Mouse (Mus musculus) liver, embryonic 16.5 days (tissue): ENCODE data around the gene Pin1rt1. TPM values are rescaled to one million over a fixed set of nuclear protein-coding genes. Genes with fewer than 3 reads are reported as not detected.

Experiments
- ATAC-seq: fragments of 200-750 bp; cut with Nextera tagmentation; 2 replicates; pipeline ENCODE4 v1.8.0; 2017; ENCODE audit warnings: low read depth, mild to moderate bottlenecking, moderate number of reproducible peaks, moderate library complexity
- H3K27ac ChIP-seq: fragments of 300-500 bp; sonication (generic); 2 replicates; pipeline ENCODE4 v1.5.1; 2014; ENCODE audit warnings: mild to moderate bottlenecking, low read length
- H3K27me3 ChIP-seq: fragments of 300-500 bp; sonication (generic); 2 replicates; pipeline ENCODE4 v1.6.1; 2014; ENCODE audit warnings: low read depth, low read length, mixed read lengths; ENCODE audit not compliant: control insufficient read depth, insufficient read depth
- H3K36me3 ChIP-seq: fragments of 300-500 bp; sonication (generic); 2 replicates; pipeline ENCODE4 v1.6.1; 2014; ENCODE audit warnings: mild to moderate bottlenecking; ENCODE audit not compliant: control insufficient read depth, insufficient read depth
- H3K4me1 ChIP-seq: fragments of 300-500 bp; sonication (generic); 2 replicates; pipeline ENCODE4 v1.6.1; 2014; ENCODE audit warnings: low read depth, low read length, mixed read lengths; ENCODE audit not compliant: control insufficient read depth
- H3K4me2 ChIP-seq: fragments of 300-500 bp; sonication (generic); 2 replicates; pipeline ENCODE4 v1.6.1; 2014; ENCODE audit warnings: low read depth, low read length, mixed read lengths
- H3K4me3 ChIP-seq: fragments of 300-500 bp; sonication (generic); 2 replicates; pipeline ENCODE4 v1.5.1; 2014; ENCODE audit warnings: low read depth, mild to moderate bottlenecking, low read length
- H3K9ac ChIP-seq: fragments of 300-500 bp; sonication (generic); 2 replicates; pipeline ENCODE4 v1.6.1; 2014; ENCODE audit warnings: low read depth, low read length
- H3K9me3 ChIP-seq: fragments of 300-500 bp; sonication (generic); replicated peaks from 2 replicates; pipeline ENCODE4 v1.6.1; 2016; ENCODE audit warnings: low read length; ENCODE audit not compliant: control insufficient read depth
- WGBS: fragments of 180-500 bp; shearing (Covaris S2); extraction: QIAGEN DNeasy Blood & Tissue Kit; methylation state at CpG from one replicate; pipeline ENCODE4 v1.1.7; 2014; ENCODE audit not compliant: insufficient replicate concordance; 5-methylcytosine and 5-hydroxymethylcytosine counted together
- polyA plus RNA-seq: library from polyadenylated mRNA; unstranded; fragments of >200 nt; fragmentation: Nextera tagmentation; extraction: Ambion mirVana; gene quantifications from 2 replicates; pipeline ENCODE4 v1.2.1, GENCODE M21; 2015

Gene Pin1rt1
- polyA plus RNA-seq, 1 experiment from 2014 or later = not detected

GRCm38 (mm10) chr2:104722021-104722420 lies 5.8 kb upstream of the Pin1rt1 start:
- H3K27ac ChIP-seq = no peak overlapping the region
- no peak overlapping the region for H3K4me2 ChIP-seq
- ATAC-seq = no peak
- no peaks in the 10 kb centered on the region for H3K9me3 ChIP-seq
- no peak overlapping the region for H3K4me3 ChIP-seq
- H3K27me3 ChIP-seq = no peaks in the 10 kb centered on the region
- no peaks in the 10 kb centered on the region; the same call in 1 of the 2 replicates for H3K4me1 ChIP-seq
- H3K36me3 ChIP-seq = no peaks in the 10 kb centered on the region
- no peak overlapping the region for H3K9ac ChIP-seq
- 50% methylated on average over 3 of the region's 3 CpGs for WGBS

DNA sequence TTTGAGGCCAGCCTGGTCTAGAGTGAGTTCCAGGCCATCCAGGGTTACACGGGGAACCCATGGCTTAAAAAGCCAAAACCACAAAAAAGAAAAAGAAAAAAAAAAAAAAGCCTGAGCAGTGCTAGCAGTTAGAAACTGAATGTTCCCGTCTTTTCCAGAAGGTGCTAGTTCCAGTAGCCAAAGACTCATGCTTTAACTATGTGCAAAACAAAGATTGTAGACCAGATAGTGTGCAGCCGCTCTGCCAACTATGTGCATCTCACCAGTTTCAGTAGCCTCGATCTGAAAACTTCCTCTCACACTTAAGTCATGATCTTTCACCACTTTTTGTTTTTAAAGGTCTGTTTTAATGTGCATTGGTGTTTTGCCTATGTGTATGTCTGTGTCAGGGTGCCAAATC lies 1.6 kb upstream of the Pin1rt1 start:
- H3K4me2 ChIP-seq = no peak overlapping the region
- ATAC-seq = no peak
- no peak overlapping the region for H3K9ac ChIP-seq
- 46% methylated on average over 4 of the region's 4 CpGs for WGBS
- H3K27me3 ChIP-seq = no peaks in the 10 kb centered on the region
- no peak overlapping the region for H3K27ac ChIP-seq
- no peaks in the 10 kb centered on the region for H3K36me3 ChIP-seq
- no peak overlapping the region for H3K4me3 ChIP-seq
- no peaks in the 10 kb centered on the region for H3K9me3 ChIP-seq
- H3K4me1 ChIP-seq = no peaks in the 10 kb centered on the region; the same call in 1 of the 2 replicates

DNA sequence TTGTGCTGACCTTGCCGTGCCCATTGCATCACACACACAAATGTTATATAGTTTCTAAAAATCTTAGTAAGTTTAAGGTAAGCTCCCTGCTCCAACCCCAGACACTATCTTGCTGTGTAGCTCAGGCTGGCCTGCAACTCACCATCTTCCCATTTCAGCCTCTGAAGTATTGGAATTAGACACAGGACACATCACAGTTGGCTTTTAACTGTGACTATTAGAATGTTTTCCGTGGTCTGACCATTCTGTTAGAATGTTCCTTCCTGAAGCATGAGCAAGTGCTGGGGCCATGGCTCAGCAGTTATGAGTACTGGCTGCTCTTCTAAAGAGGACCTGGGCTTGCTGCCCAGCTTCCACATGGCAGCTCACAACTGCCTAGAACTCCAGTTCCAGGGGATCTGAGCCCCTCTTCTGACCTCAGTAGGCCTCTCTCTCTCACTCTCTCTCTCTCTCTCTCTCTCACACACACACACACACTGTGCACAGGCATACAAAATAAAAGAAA lies 1.1 kb upstream of the Pin1rt1 start:
- WGBS = 53% methylated on average over 2 of the region's 2 CpGs
- no peak overlapping the region for H3K9ac ChIP-seq
- H3K4me3 ChIP-seq = no peak overlapping the region
- no peak overlapping the region for H3K4me2 ChIP-seq
- H3K4me1 ChIP-seq = no peaks in the 10 kb centered on the region; the same call in 1 of the 2 replicates
- H3K36me3 ChIP-seq = no peaks in the 10 kb centered on the region
- H3K27me3 ChIP-seq = peaks cover 4% of the 10 kb centered on the region
- H3K27ac ChIP-seq = no peak overlapping the region
- no peaks in the 10 kb centered on the region for H3K9me3 ChIP-seq
- ATAC-seq = no peak

DNA sequence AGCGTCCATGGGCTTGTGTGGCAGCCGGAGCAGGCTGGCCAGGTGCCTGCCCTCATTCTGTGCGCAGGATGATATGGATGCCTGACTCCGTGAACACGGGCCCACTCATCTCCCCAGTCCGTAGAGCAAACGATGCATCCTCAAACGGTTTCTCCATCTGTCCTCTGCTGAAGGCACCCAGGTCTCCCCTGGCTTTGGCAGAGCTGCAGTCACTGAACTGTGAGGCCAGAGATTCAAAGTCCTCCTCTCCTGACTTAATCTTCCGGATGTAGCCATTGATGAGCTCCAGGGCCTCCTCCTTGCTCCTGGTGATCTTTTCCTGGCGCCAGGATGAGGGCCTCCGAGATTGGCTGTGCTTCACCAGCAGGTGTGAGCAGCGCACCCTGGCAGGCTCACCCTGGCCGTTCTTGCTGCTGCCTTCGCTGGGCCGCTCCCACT lies 1.9 kb downstream of the Pin1rt1 start:
- H3K4me3 ChIP-seq = no peak overlapping the region
- 60% methylated on average over 15 of the region's 15 CpGs for WGBS
- H3K27me3 ChIP-seq = peaks cover 26% of the 10 kb centered on the region
- no peak overlapping the region for H3K9ac ChIP-seq
- H3K4me1 ChIP-seq = peaks cover 2% of the 10 kb centered on the region; the same call in 1 of the 2 replicates
- no peak overlapping the region for H3K4me2 ChIP-seq
- ATAC-seq = no peak
- no peaks in the 10 kb centered on the region for H3K36me3 ChIP-seq
- no peaks in the 10 kb centered on the region for H3K9me3 ChIP-seq
- no peak overlapping the region for H3K27ac ChIP-seq

DNA sequence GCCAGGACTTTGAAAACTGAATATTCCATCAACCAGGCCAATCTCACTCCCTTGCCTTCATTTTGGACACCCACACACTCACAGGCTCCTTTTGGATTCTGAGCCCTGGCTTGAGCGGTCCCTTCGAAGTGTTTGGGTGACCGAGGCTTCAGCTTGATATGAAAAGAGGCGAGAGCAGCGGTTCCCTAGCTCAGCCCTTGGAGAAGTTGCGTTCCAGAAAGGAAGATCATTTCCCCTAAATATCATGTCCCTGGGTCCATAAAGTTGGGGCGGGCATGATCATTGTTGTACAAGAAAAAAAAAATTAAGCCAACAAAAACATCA lies 3.7 kb downstream of the Pin1rt1 start:
- Histone ChIP-seq H3K27me3 (peaks cover 26% of the 10 kb centered on the region), H3K4me1 (peaks cover 2% of the 10 kb centered on the region; the same call in 1 of the 2 replicates), H3K4me2 (peak overlapping the region; percentile 73), H3K36me3 (no peaks in the 10 kb centered on the region), H3K9ac (peak overlapping the region; percentile 54), H3K4me3 (peak overlapping the region; percentile 70), H3K9me3 (no peaks in the 10 kb centered on the region), H3K27ac (no peak overlapping the region)
- 4% methylated on average over 7 of the region's 7 CpGs for WGBS
- ATAC-seq = 0 out of 2 replicates have a peak, but pooled peaks have one; percentile 11

DNA sequence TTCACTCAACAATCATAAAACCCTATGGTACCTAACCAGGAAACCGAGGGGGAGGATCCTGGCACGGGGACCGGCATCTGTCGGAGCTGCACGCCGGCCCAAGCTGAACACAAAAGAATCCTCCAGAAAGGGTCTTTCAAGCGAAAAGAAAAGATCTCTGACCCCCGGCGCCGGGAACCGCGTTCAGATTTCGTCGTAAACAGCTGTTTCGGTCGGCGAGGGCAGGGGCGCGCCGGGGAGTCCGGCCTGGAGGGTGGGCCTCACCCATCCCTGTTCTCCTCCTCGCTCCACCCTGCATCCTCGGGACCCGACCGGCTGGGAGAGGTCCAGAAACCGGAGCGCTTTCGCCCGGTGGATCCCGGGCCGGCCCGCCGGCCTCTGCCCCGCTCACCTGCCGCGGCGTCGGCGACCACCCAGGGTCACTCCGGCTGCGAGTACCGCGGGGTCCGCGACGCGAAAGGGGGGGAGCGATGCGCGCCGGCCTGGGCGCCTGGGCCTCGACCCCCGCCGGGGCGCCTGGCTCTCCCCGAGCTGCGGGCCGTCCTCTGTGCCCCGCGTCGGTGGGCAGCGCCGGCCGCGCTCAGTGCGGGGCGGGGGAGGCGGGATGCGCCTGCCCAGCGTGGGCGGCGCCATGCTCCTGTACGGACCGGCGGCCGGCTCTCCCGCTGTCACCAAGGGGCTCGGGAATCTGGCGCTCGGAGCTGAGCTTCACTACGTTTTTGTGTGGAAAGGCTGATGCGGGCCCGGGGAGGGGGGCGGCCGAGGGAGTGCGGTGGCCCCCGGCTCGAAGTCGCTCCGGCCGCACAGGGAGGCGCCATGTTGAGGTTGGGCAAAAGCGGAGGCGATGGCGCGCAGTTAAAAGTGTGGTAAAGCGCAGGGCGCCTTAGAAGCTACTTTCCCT lies 4.3 kb downstream of the Pin1rt1 start, which contains the start of gene Tcp11l1:
Tcp11l1 (minus strand) TSS at position 585 of the 901 bp plus-strand sequence.
- peak; percentile 64; the same call in 1 of the 2 replicates for ATAC-seq
- under 1% methylated on average over 72 of the region's 99 CpGs for WGBS
- H3K27me3 ChIP-seq = peaks cover 26% of the 10 kb centered on the region
- H3K9me3 ChIP-seq = no peaks in the 10 kb centered on the region
- peak within 1 kb of the TSS; percentile 70 for H3K4me3 ChIP-seq
- no peak within 1 kb of the TSS for H3K27ac ChIP-seq
- H3K4me1 ChIP-seq = peaks cover 2% of the 10 kb centered on the region; the same call in 1 of the 2 replicates
- H3K36me3 ChIP-seq = no peaks in the 10 kb centered on the region
- H3K4me2 ChIP-seq = peak within 1 kb of the TSS; percentile 73
- peak within 1 kb of the TSS; percentile 54 for H3K9ac ChIP-seq

GRCm38 (mm10) chr2:104710670-104711370 lies 5.4 kb downstream of the Pin1rt1 start:
- WGBS = 19% methylated on average over 6 of the region's 6 CpGs
- no peaks in the 10 kb centered on the region for H3K9me3 ChIP-seq
- no peak overlapping the region for H3K9ac ChIP-seq
- no peak overlapping the region for H3K4me3 ChIP-seq
- H3K4me1 ChIP-seq = peaks cover 2% of the 10 kb centered on the region; the same call in 1 of the 2 replicates
- H3K36me3 ChIP-seq = no peaks in the 10 kb centered on the region
- H3K27ac ChIP-seq = no peak overlapping the region
- no peak for ATAC-seq
- peak overlapping the region; percentile 73; the same call in 1 of the 2 replicates for H3K4me2 ChIP-seq
- peaks cover 26% of the 10 kb centered on the region for H3K27me3 ChIP-seq

- Histone ChIP-seq H3K4me2 (no peak overlapping the region), H3K9ac (no peak overlapping the region), H3K27me3 (peaks cover 26% of the 10 kb centered on the region), H3K4me1 (peaks cover 2% of the 10 kb centered on the region; the same call in 1 of the 2 replicates), H3K4me3 (no peak overlapping the region), H3K9me3 (no peaks in the 10 kb centered on the region), H3K36me3 (no peaks in the 10 kb centered on the region), H3K27ac (no peak overlapping the region)
- 53% methylated on average over 6 of the region's 6 CpGs for WGBS
- no peak for ATAC-seq
These were observed 6.3 kb downstream of the Pin1rt1 start for GRCm38 (mm10) chr2:104709786-104710337.
